In genomic region chr14:102805936-102806923, GRCm38 (mm10) we compare ENCODE assay signal across 8 mouse cellular contexts.
DNase-seq lines count a peak whose midpoint lies in the region; ATAC-seq and TF ChIP-seq lines count a peak whose summit lies in the region.

No protein-coding gene starts in this region.

- H3K4me3 ChIP-seq in midbrain, embryonic 10.5 days, result no peak overlapping the region
- H3K4me3 ChIP-seq in midbrain, embryonic 15.5 days, result no peak overlapping the region
- no peak overlapping the region for H3K4me3 ChIP-seq in embryonic facial prominence, embryonic 15.5 days (replicated peaks)
- no peak overlapping the region for H3K4me3 ChIP-seq in intestine, postnatal 0 days (ENCODE audit: low read depth, low read length)
- no peak overlapping the region for H3K4me3 ChIP-seq in hindbrain, embryonic 13.5 days

- 69% methylated on average over 21 of the region's 21 CpGs for WGBS in midbrain, embryonic 10.5 days
- WGBS in midbrain, embryonic 15.5 days, result 74% methylated on average over 21 of the region's 21 CpGs
- WGBS in embryonic facial prominence, embryonic 15.5 days, result 36% methylated on average over 21 of the region's 21 CpGs
- WGBS in intestine, postnatal 0 days, result 52% methylated on average over 21 of the region's 21 CpGs
- WGBS in hindbrain, embryonic 13.5 days, result 72% methylated on average over 21 of the region's 21 CpGs

- peak; percentile 12 for DNase-seq in midbrain, embryonic 10.5 days (ENCODE audit: low spot score)
- peak; percentile 37 for DNase-seq in ZHBTc4 (ENCODE audit: low read depth, low spot score)
- DNase-seq in lung, adult 18-20 months, result peak; percentile 36 to 38
- peak; percentile 36 to 75 for DNase-seq in spleen, postnatal 4 days (ENCODE audit: low spot score in 2 of 2)

- H3K9me3 ChIP-seq in midbrain, embryonic 10.5 days (replicated peaks), result no peaks in the 10 kb centered on the region
- H3K9me3 ChIP-seq in midbrain, embryonic 15.5 days, result no peaks in the 10 kb centered on the region
- no peaks in the 10 kb centered on the region for H3K9me3 ChIP-seq in embryonic facial prominence, embryonic 15.5 days (replicated peaks)
- no peaks in the 10 kb centered on the region for H3K9me3 ChIP-seq in intestine, postnatal 0 days (ENCODE audit: control insufficient read depth)
- H3K9me3 ChIP-seq in hindbrain, embryonic 13.5 days, result no peaks in the 10 kb centered on the region

- peak; percentile 59 for TF ChIP-seq CTCF in intestine, postnatal 0 days (IDR thresholded peaks at IDR 0.05; ENCODE audit: low read depth)

- H3K27me3 ChIP-seq in midbrain, embryonic 10.5 days (ENCODE audit: low read depth, poor library complexity, severe bottlenecking), result no peaks in the 10 kb centered on the region
- H3K27me3 ChIP-seq in midbrain, embryonic 15.5 days (replicated peaks), result no peaks in the 10 kb centered on the region
- H3K27me3 ChIP-seq in embryonic facial prominence, embryonic 15.5 days, result no peaks in the 10 kb centered on the region
- no peaks in the 10 kb centered on the region for H3K27me3 ChIP-seq in intestine, postnatal 0 days (replicated peaks; ENCODE audit: control insufficient read depth, insufficient read depth, low read length)
- no peaks in the 10 kb centered on the region for H3K27me3 ChIP-seq in hindbrain, embryonic 13.5 days

- no peak overlapping the region for H3K9ac ChIP-seq in midbrain, embryonic 15.5 days
- H3K9ac ChIP-seq in embryonic facial prominence, embryonic 15.5 days, result no peak overlapping the region
- no peak overlapping the region for H3K9ac ChIP-seq in intestine, postnatal 0 days (ENCODE audit: low read depth, low read length)
- no peak overlapping the region for H3K9ac ChIP-seq in hindbrain, embryonic 13.5 days

- no peak for ATAC-seq in midbrain, embryonic 15.5 days (replicated peaks)
- peak; percentile 77 for ATAC-seq in embryonic facial prominence, embryonic 15.5 days (ENCODE audit: insufficient number of reproducible peaks, low FRiP score, low TSS enrichment, low read depth)
- no peak for ATAC-seq in intestine, postnatal 0 days
- no peak for ATAC-seq in hindbrain, embryonic 13.5 days (ENCODE audit: low FRiP score)

- H3K36me3 ChIP-seq in midbrain, embryonic 10.5 days, result no peaks in the 10 kb centered on the region
- H3K36me3 ChIP-seq in midbrain, embryonic 15.5 days (replicated peaks), result no peaks in the 10 kb centered on the region
- no peaks in the 10 kb centered on the region for H3K36me3 ChIP-seq in embryonic facial prominence, embryonic 15.5 days
- H3K36me3 ChIP-seq in intestine, postnatal 0 days (ENCODE audit: control insufficient read depth, insufficient read depth), result no peaks in the 10 kb centered on the region
- no peaks in the 10 kb centered on the region for H3K36me3 ChIP-seq in hindbrain, embryonic 13.5 days

- H3K4me1 ChIP-seq in midbrain, embryonic 10.5 days, result no peaks in the 10 kb centered on the region
- no peaks in the 10 kb centered on the region for H3K4me1 ChIP-seq in midbrain, embryonic 15.5 days
- peaks cover 19% of the 10 kb centered on the region for H3K4me1 ChIP-seq in embryonic facial prominence, embryonic 15.5 days
- no peaks in the 10 kb centered on the region for H3K4me1 ChIP-seq in intestine, postnatal 0 days (replicated peaks; ENCODE audit: control insufficient read depth, insufficient read depth, low read length)
- no peaks in the 10 kb centered on the region for H3K4me1 ChIP-seq in hindbrain, embryonic 13.5 days (replicated peaks)

- H3K27ac ChIP-seq in midbrain, embryonic 10.5 days (replicated peaks), result 0 out of 2 replicates have a peak overlapping the region, but pooled peaks have one; percentile 17
- no peak overlapping the region for H3K27ac ChIP-seq in midbrain, embryonic 15.5 days
- H3K27ac ChIP-seq in embryonic facial prominence, embryonic 15.5 days (replicated peaks), result peak overlapping the region; percentile 55; the same call in 1 of the 2 replicates
- no peak overlapping the region for H3K27ac ChIP-seq in intestine, postnatal 0 days (ENCODE audit: low read depth, low read length)
- H3K27ac ChIP-seq in hindbrain, embryonic 13.5 days, result no peak overlapping the region

- H3K4me2 ChIP-seq in midbrain, embryonic 15.5 days, result no peak overlapping the region
- peak overlapping the region; percentile 15; the same call in 1 of the 2 replicates for H3K4me2 ChIP-seq in embryonic facial prominence, embryonic 15.5 days (replicated peaks)
- H3K4me2 ChIP-seq in intestine, postnatal 0 days (replicated peaks; ENCODE audit: low read depth), result no peak overlapping the region
- H3K4me2 ChIP-seq in hindbrain, embryonic 13.5 days, result no peak overlapping the region

Comparison
In these comparisons a context has a peak if more than half of its experiments do, and no peak if none do; other contexts are left out.
1. H3K27ac ChIP-seq: peak in midbrain, embryonic 10.5 days (single experiment) and embryonic facial prominence, embryonic 15.5 days (single experiment); none in midbrain, embryonic 15.5 days (single experiment), intestine, postnatal 0 days (single experiment) and hindbrain, embryonic 13.5 days (single experiment).
2. Peak in every context shown above with its lines, with median percentiles within 50 percentile points of each other: DNase-seq.